Mouse (Mus musculus) forebrain, postnatal 0 days (tissue): ENCODE results near the gene Copz1. TPM values are rescaled to one million over a fixed set of nuclear protein-coding genes. Genes with fewer than 3 reads are reported as not detected.
"Not testable (repeated sequence)": the region's sequence is repeated elsewhere in the genome, so short reads cannot be mapped to it uniquely, and the experiment has no call there.

Experiments
- ATAC-seq: fragments of 200-750 bp; cut with Nextera tagmentation; 2 replicates; pipeline ENCODE4 v1.8.0; 2017; ENCODE audit warnings: mild to moderate bottlenecking, moderate library complexity
- DNase-seq: peaks from one replicate; pipeline ENCODE4 v3.0.0-alpha.2; 2015
- H3K27ac ChIP-seq: fragments of 300-500 bp; sonication (generic); 2 replicates; pipeline ENCODE4 v1.5.1; 2014; ENCODE audit warnings: low read depth, mild to moderate bottlenecking, antibody characterized with exemption, low read length, moderate library complexity, mixed read lengths
- H3K27me3 ChIP-seq: fragments of 300-500 bp; sonication (generic); 2 replicates; pipeline ENCODE4 v1.6.1; 2014; ENCODE audit warnings: mild to moderate bottlenecking, low read length, mixed read lengths; ENCODE audit not compliant: insufficient read depth
- H3K36me3 ChIP-seq: fragments of 300-500 bp; sonication (generic); 2 replicates; pipeline ENCODE4 v1.6.1; 2014; ENCODE audit warnings: mild to moderate bottlenecking, moderate library complexity; ENCODE audit not compliant: insufficient read depth
- H3K4me1 ChIP-seq: fragments of 300-500 bp; sonication (generic); 2 replicates; pipeline ENCODE4 v1.6.1; 2014; ENCODE audit warnings: antibody characterized with exemption; ENCODE audit not compliant: insufficient read depth
- H3K4me2 ChIP-seq: fragments of 300-500 bp; sonication (generic); 2 replicates; pipeline ENCODE4 v1.6.1; 2014; ENCODE audit warnings: low read depth, mild to moderate bottlenecking, moderate library complexity
- H3K4me3 ChIP-seq: fragments of 300-500 bp; sonication (generic); 2 replicates; pipeline ENCODE4 v1.5.1; 2014; ENCODE audit warnings: low read depth, low read length, mixed read lengths
- H3K9ac ChIP-seq: fragments of 300-500 bp; sonication (generic); 2 replicates; pipeline ENCODE4 v1.6.1; 2014; ENCODE audit warnings: mild to moderate bottlenecking
- H3K9me3 ChIP-seq: fragments of 300-500 bp; sonication (generic); 2 replicates; pipeline ENCODE4 v1.6.1; 2016; ENCODE audit warnings: low read length
- CTCF ChIP-seq: sonication (generic); IDR thresholded peaks from 2 replicates; pipeline ENCODE4 v1.5.1; 2016; ENCODE audit warnings: antibody characterized with exemption, control low read depth, low read depth
- WGBS: fragments of 180-500 bp; shearing (Covaris S2); extraction: QIAGEN DNeasy Blood & Tissue Kit; methylation state at CpG from one replicate; pipeline ENCODE4 v1.1.7; 2014; 5-methylcytosine and 5-hydroxymethylcytosine counted together
- polyA plus RNA-seq: library from polyadenylated mRNA; unstranded; fragments of >200 nt; fragmentation: Nextera tagmentation; extraction: Ambion mirVana; gene quantifications from 2 replicates; pipeline ENCODE4 v1.2.1, GENCODE M21; 2015
- total RNA-seq: library from RNA; depleted of rRNA; stranded (reverse); fragments of >200 nt; gene quantifications from 2 replicates; pipeline ENCODE4 v1.2.3, GENCODE M21; 2014

Copz1 gene
- total and polyA plus RNA-seq, 2 experiments from 2014 or later = 147 to 209 TPM

GRCm38 (mm10) chr15:103259989-103260388 lies 12.5 kb upstream of the Copz1 start:
- Histone ChIP-seq H3K4me2 (no peak overlapping the region), H3K4me1 (peaks cover 4% of the 10 kb centered on the region; the same call in 1 of the 2 replicates), H3K36me3 (no peaks in the 10 kb centered on the region), H3K9me3 (no peaks in the 10 kb centered on the region), H3K27me3 (peaks cover 9% of the 10 kb centered on the region; the same call in 1 of the 2 replicates), H3K27ac (no peak overlapping the region), H3K9ac (no peak overlapping the region), H3K4me3 (no peak overlapping the region)
- DNase-seq (no peak), ATAC-seq (no peak)
- WGBS = 66% methylated on average over 1 of the region's 1 CpGs
- TF ChIP-seq CTCF = no peak

- ATAC-seq (no peak), DNase-seq (no peak)
- H3K4me3 ChIP-seq = no peak overlapping the region
- no peak overlapping the region for H3K9ac ChIP-seq
- H3K9me3 ChIP-seq = no peaks in the 10 kb centered on the region
- no peak overlapping the region for H3K27ac ChIP-seq
- 91% methylated on average over 2 of the region's 2 CpGs for WGBS
- H3K36me3 ChIP-seq = no peaks in the 10 kb centered on the region
- no peak overlapping the region for H3K4me2 ChIP-seq
- H3K4me1 ChIP-seq = no peaks in the 10 kb centered on the region
- no peaks in the 10 kb centered on the region for H3K27me3 ChIP-seq
- no peak for TF ChIP-seq CTCF
Measured at GRCm38 (mm10) chr15:103264794-103265193, 7.7 kb upstream of the Copz1 start.

- no peaks in the 10 kb centered on the region for H3K36me3 ChIP-seq
- no peak overlapping the region for H3K4me3 ChIP-seq
- no peak overlapping the region for H3K4me2 ChIP-seq
- H3K27me3 ChIP-seq = no peaks in the 10 kb centered on the region
- ATAC-seq (no peak), DNase-seq (no peak)
- 83% methylated on average over 4 of the region's 4 CpGs for WGBS
- H3K9me3 ChIP-seq = no peaks in the 10 kb centered on the region
- H3K4me1 ChIP-seq = 0 out of 2 replicates have a peak, but pooled peaks cover 2% of the 10 kb centered on the region
- TF ChIP-seq CTCF = no peak
- no peak overlapping the region for H3K27ac ChIP-seq
- no peak overlapping the region for H3K9ac ChIP-seq
Measured at GRCm38 (mm10) chr15:103268903-103269302, 3.6 kb upstream of the Copz1 start.

- not testable (repeated sequence) for DNase-seq, H3K27ac ChIP-seq, ATAC-seq, H3K4me3 ChIP-seq, H3K27me3 ChIP-seq, H3K9ac ChIP-seq, H3K4me1 ChIP-seq, H3K4me2 ChIP-seq, H3K9me3 ChIP-seq, H3K36me3 ChIP-seq
- 98% methylated on average over 2 of the region's 3 CpGs for WGBS
Measured at GRCm38 (mm10) chr15:103275943-103276342, 3.4 kb downstream of the Copz1 start.

- Histone ChIP-seq H3K4me2 (no peak overlapping the region), H3K9me3 (no peaks in the 10 kb centered on the region), H3K27ac (no peak overlapping the region), H3K4me1 (0 out of 2 replicates have a peak, but pooled peaks cover 2% of the 10 kb centered on the region), H3K36me3 (no peaks in the 10 kb centered on the region), H3K4me3 (no peak overlapping the region), H3K27me3 (no peaks in the 10 kb centered on the region), H3K9ac (no peak overlapping the region)
- DNase-seq (no peak), ATAC-seq (no peak)
- TF ChIP-seq CTCF = no peak
- WGBS = 66% methylated on average over 7 of the region's 7 CpGs
Measured at GRCm38 (mm10) chr15:103277949-103278348, 5.4 kb downstream of the Copz1 start.

GRCm38 (mm10) chr15:103279750-103280149 lies 7.2 kb downstream of the Copz1 start:
- no peaks in the 10 kb centered on the region for H3K9me3 ChIP-seq
- DNase-seq (no peak), ATAC-seq (no peak)
- H3K9ac ChIP-seq = no peak overlapping the region
- WGBS = 54% methylated on average over 3 of the region's 3 CpGs
- H3K4me3 ChIP-seq = no peak overlapping the region
- no peaks in the 10 kb centered on the region for H3K4me1 ChIP-seq
- TF ChIP-seq CTCF = peak; percentile 51
- no peak overlapping the region for H3K27ac ChIP-seq
- H3K27me3 ChIP-seq = no peaks in the 10 kb centered on the region
- H3K36me3 ChIP-seq = no peaks in the 10 kb centered on the region
- no peak overlapping the region for H3K4me2 ChIP-seq

GRCm38 (mm10) chr15:103280817-103281464 lies 8.4 kb downstream of the Copz1 start:
- Histone ChIP-seq H3K27ac (no peak overlapping the region), H3K9ac (no peak overlapping the region), H3K4me1 (no peaks in the 10 kb centered on the region), H3K36me3 (no peaks in the 10 kb centered on the region), H3K27me3 (no peaks in the 10 kb centered on the region), H3K4me2 (no peak overlapping the region), H3K9me3 (no peaks in the 10 kb centered on the region), H3K4me3 (no peak overlapping the region)
- ATAC-seq (no peak), DNase-seq (no peak)
- 78% methylated on average over 3 of the region's 3 CpGs for WGBS
- TF ChIP-seq CTCF = peak; percentile 51
